Mouse (Mus musculus) layer of hippocampus, adult 8-10 months (tissue): ENCODE measurements around the gene Ankrd33b. TPM values are rescaled to one million over a fixed set of nuclear protein-coding genes. Genes with fewer than 3 reads are reported as not detected.

ENCODE experiments used
- DNase-seq, 2 experiments: peaks; one replicate each; pipeline ENCODE4 v3.0.0; 2022; ENCODE audit warnings: low spot score in 2 of 2
- total RNA-seq, 4 experiments: library from RNA; stranded (reverse); gene quantifications; 2 replicates each; pipeline ENCODE4 v1.2.4; 2022

Ankrd33b gene
- 10 to 100 TPM; 60.2 to 64.2 (median 61.8) TPM for total RNA-seq

DNA sequence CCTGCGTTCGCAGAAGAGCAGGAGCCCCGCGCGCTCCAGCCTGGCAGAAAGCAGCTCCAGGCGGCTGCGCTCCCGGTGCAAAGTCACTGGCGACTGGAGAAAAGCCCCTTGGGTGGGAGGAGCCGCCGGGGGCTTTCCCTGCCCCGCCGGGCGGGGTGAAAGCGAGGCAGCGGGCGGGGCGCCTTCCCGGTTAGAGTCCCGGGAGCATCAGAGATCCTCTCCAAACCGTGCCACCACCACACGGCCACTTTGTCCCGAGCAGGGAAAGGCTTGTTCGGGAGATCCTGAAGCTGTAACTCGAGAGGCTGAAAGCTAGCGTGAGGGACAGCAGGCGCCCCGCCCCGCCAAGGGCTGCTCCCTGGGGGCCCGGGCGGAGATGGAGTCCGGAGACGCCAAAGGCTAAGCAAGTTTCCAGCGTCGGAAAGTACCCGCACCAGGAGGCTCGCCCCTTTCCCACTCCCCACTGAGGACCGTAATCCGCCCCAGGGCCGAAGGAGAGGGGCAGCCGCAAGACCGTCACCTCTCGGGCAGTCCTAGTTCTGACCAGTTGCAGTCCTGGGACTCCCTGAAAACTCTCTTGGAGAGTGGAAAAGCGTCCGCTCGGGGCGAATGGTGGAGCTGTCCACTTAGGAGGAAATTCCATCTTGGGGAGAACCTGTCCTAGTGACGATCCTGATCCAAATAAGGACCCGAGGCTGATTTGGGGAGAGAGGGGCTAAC is at the start of gene Ankrd33b:
Gene Ankrd33b, minus strand, starts transcription at position 246 of the 720 bp plus-strand sequence.
- no peak for DNase-seq

DNA sequence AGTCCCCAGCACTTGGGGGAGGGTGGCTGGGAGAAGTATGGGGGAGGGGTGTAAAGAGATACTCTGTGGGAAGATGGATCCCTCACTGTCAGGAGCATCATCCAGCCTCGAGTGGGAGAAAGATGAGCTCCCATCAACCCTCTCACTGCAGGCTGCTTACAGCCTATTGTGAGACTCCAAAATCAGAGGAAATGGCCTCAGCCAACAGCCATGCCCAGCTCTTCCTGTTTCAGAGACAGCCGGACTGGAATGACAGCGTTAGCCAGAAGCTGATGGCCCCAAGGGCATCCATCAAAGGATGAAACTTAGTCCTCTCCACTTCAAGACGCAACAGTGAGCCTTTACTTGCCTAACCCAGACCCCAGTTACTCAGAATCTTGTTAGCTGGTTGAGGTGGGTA is 47.7 kb upstream of the Ankrd33b start:
- no peak for DNase-seq

DNA sequence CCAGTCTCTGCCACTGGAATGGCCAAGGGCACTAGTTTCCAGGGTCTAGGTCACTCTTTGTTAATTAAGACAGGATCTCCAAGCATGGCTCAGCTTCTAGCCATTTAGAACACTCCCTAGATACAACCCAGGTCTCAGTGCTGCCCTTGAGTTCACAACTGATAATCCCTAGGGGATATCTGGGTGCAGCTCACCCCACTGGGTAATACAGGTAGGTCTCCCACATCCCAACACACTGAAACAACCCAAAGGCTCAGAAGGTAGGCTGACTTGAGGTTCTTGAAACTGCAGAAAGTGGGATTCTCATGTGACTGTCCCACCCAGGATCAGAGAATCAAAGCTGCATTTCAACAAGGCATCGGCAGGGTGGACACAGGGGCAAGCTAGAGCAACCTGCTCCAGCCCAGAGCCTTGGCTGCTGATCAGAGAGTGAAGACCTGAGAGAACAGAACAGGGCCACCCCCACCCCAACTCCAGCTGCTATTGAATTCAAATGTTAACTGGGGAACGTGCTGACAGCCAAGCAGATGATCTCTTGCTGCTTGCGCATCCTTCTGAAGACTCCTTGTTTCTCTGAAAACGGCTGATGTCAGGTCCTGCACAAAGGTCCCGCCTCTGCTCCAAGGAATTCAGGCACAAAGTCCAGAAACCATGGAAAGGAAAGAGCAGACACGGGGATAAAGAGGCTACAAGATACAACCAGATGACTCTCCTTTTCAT is 46.8 kb upstream of the Ankrd33b start:
- no peak for DNase-seq

DNA sequence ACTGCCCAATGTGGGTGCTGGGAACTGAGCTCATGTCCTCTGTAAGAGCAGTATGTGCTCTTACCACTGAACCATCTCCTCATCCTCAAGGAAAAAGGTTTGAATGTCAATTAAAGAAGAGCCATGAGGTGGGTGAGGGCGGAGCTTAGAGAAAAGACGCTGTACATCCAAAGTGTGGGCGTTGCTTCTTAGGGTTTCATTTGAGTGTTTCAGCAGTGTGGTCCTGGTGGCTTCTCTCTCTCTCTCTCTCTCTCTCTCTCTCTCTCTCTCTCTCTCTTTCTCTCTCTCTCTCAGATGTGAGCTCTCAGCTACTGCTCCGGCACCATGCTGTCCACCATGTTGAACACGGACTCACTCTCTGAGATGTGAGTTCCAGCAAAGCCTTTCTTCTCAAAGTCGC is 46.1 kb upstream of the Ankrd33b start:
- DNase-seq: no peak

DNA sequence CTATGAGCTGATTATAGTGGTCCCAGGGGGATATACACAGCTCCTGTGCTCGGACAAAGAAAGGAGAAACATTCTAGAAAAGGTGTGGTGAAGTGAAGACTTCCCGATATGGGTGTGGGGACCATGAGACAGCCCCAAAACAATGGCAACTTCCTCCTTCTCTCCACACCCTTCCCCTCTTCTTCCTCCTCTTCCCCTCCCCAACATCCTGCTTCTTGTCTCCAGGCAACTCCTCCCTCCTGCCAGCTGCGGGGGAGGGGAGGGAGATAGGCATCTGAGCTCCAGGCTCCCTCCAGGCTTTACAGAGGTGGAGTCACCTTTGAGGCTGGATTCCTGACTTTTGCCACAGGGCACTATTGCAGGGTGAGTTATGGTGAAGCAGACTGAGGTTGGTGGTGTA is 45.4 kb upstream of the Ankrd33b start:
- no peak for DNase-seq

DNA sequence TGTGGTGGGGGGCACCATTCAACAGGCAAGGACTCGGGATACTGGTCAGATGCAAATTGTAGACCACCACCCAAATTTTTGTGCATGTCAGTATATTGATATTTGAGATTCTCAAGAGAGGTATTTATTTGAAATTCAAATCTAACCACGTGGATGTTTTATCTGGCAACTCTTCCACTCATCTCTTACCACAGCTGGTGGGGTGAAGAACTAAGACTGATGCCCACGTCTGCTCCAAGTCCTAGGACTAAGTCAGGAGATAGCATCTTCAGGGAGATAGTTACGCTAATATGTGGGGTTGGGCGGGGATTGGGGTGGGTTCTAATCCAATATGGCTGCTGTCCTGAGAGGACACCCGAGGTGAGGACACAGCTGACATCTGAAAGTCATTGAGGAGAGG is 44.9 kb upstream of the Ankrd33b start:
- no peak for DNase-seq

DNA sequence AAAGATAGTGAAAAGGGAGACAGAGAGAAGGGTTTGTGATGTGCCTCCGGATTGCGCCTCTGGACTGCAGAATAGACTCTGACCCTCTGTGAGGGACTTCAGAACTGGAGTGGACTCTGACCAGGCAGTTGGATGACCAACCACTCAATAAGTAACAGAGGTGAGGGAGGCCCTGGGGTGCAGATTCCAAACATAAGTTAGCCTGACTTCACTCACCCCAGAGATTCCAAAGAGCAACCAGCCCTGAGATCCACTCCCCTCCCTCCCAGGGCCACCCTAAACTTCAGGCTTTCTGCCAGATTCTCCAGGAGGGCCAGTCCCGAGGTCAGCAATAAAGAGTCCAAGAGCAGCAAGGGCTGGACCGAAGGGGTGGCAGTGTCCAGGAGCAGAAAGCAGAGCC is 40.0 kb upstream of the Ankrd33b start:
- no peak for DNase-seq

DNA sequence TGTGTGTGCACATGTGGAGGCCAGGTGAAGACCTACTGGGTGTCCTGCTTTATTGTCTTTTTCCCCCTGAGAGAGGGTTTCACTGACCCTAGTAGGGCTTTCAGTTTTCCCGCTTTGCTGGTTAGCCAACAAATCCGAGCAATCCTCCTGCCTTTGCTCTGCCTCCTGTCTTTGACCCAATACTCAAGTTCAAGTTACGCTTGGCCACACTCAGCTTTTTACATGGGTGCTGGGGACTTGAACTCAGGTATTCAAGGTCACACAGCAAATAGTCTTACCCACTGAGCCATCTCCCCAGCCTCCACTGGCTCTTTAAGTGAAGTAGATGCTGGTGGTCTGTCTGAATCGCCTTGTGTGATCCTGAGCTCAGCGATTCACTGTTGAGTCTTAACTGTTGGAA is 39.4 kb upstream of the Ankrd33b start:
- DNase-seq: no peak

DNA sequence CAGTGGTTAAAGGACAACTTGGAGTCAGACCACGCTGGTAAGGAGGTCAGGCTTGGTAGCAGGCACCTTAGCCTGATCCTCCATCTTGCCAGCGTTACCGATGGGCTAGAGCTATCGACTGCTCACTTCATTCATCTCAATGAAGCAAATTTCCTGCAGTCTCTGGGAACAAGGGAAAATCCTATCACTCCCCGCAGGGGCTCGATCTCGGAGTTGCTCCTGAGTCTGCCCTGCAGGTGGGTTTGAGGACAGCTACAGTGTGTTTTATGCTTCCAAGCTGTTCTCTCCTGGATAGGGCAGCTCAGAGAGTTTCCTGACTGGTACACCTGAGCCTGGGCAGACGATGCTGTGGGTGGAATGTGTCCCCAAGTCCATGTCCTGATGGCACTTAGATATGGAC is 36.8 kb upstream of the Ankrd33b start:
- DNase-seq: no peak

DNA sequence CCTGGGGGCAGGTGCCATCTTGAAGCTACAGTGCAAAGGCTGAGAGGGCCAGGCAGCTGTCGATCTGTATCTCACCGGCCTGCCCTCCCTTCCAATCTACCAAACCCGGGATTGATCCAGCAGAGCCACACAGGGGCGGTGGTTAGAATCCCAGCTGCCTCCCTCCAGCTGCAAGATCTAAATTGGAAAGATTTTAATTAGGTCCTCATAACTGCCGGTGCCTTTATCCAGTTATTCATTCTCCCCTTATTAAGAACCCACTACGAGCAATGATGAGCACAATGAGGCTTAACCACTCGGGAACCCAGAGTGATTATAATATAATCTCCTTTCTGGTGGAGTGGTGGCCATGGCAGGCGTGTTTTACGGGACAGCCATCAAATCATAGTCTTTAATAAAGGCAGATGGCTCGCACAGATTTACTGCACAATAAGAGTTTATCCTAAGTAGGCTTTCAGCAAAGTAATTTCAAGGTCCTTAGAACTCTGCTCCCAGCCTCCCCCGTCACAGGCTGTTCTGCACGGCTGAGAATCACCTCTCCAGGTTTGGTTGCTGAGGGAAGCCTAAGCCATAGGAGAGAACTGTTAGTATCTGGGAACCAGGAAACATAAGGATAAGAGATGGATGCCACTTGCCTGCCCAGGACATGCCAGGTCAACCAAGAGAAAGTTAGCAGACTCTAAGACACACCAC is 34.8 kb upstream of the Ankrd33b start:
- no peak for DNase-seq

DNA sequence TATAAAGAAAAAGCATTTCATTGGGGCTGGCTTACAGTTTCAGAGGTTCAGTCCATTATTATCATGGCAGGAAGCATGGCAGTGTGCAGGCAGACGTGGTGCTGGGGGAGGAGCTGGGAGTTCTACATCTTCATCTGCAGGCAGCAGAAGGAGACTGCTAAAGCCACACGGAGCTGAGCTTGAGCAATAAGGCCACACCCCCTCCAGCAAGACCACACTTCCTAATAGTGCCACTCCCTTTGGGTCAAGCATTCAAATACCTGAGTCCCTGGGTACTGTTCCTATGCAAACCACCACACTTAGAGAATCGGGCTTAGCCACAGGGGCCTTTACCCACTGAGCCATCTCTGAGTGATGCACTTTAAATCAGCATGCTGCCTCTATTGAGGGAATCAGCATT is 33.4 kb upstream of the Ankrd33b start:
- DNase-seq: no peak

DNA sequence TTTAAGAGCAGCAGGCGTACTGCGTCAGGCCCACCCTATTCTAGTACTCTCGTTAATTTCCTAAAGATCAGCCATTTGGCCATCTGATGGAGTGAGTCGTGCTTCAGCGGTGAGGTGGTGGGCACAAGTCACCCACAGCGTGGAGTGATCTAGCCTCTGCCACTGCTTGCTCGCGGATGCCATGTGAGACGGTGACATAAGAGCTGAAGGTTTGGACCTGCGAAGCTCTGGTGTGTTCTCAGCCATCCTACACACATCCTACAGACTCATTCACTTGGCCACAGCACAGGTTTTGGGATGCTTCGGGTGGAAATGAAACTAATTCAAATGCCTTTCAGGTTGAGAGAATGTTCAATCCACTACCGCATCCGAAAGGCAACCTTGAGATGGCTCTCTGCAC is 31.2 kb upstream of the Ankrd33b start:
- DNase-seq: peak in 1 of 2 experiments; percentile 50

DNA sequence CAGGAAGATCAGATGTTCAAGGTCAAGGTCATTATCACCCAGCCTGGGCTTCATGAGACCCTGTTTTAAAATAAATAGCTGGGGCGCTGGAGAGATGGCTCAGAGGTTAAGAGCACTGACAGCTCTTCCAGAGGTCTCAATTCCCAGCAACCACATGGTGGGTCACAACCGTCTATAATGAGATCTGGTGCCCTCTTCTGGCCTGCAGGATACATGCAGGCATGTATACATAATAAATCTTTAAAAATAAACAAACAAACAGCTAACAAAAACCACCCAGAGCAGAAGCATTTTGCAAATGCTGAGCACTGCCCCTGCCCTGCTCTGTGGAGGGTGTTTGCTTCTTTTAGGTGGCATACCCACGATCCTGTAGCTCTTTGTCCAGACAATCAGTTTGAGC is 29.9 kb upstream of the Ankrd33b start:
- no peak for DNase-seq

DNA sequence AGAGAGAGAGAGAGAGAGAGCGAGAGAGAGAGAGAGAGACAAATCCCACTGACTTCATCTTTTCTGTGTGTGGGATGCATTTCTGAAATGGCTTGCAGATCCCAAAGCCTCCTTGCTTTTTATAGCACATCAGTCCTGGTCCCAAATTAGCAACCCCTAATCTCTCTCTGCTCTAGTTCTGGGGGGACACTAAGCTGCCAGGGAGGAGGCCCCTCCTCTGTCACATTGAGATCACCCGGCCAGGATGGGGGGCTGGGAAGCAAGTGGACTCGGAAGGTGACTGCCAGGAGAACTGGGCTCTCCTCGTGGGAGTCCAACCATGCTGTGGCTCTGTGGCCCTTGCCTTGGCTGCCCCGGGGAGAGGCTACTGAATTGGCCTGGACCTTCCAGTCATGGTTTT is 29.2 kb upstream of the Ankrd33b start:
- no peak for DNase-seq

DNA sequence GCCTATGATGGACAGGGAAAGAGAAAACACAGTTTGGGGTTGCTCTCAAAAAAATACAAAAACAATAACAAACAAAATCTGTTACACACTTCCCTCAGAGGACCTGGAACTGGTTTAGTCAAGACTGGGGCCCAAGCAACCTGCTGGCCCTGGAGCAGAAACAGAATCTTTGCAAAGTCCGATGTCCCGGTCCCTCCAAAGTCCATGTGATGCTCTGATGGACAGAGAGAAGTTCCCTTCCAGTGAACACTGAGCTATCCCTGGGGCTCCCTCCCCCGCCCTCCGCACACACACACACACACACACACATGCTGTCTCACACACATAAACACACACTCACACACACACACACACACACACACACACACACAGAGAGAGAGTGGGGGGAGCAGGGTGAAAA is 28.5 kb upstream of the Ankrd33b start:
- no peak for DNase-seq

DNA sequence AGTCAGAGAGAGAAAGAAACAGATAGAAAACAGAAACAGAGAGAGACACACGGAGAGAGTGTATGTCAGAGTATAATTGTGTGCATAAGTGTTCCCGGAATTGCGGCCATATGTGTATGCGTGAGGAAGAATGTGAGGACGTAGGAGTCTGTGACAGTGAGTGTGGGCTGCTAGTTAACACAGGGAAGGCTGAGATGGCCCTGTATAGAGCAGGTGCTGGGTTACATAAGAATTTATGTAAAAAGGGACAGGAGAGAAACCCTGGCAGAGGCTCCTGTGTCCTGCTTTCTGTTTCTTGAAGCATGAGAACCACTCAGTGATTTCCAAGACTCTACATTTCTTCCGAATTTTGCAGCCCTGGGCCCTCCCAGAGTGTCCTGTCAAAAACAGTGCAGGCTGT is 25.9 kb upstream of the Ankrd33b start:
- peak; percentile 63 to 68 for DNase-seq

DNA sequence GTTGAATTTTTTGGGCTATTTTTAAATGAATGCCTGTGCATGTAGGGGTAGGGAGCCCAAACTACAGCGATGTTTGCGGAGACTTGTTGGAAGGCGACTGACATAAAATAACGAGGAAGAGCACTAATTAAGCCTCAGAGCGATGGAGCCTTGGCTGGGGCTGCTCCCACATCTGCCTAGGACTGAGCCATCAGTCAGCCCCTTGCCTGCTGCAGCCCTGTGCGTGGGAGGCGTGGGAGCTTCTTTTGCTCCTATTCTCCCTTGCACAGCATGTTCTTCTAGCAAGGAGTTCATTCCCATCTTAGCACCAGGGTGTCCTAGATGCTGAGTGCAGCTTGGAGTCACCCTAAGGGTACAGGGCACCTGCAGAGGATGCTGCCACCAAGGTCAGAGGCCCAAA is 25.2 kb upstream of the Ankrd33b start:
- DNase-seq: no peak

DNA sequence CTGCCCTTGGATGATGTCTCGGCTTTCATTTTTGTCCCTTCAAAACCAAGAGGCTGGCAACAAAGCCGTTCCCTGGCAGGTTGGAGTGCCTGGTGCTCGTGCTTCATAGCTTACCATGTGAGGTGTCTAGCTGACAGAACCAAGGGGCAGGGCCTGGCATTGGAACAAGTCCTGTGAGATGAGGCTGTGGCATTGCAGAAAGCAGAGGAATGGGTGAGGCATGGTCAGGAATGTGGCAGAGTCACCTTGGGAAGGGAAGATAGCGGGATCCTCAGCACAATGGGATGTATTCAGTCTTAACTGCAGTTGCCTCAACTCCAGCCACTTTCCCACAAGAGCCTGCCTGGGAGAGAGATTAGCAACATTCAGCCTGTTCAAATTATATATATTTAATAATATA is 24.6 kb upstream of the Ankrd33b start:
- DNase-seq: no peak

DNA sequence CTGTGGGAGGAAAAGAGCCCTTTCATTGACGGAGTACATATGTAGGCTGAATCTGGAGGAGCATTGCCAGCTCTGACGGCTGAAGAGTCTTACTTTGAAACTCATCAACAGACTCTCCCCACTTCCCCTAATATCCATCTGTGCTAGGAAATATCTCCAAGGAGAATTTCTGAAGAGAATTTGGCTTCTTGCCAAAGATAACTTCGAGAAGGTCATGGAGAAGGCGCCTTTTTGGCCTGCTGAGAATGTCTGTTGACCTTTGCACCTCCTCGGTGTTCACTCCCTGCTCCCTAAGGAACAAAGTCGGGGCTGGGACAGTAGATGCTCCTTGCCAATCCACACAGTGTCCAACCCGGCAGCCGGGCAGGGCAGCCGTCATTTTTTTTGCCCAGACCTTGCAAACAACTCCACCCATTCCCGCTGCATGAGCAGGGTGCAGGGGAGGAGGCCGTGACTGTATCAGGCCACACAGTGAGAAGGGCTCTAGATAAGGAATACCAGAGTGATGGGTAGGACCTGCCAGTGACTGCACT is 14.5 kb upstream of the Ankrd33b start:
- DNase-seq: no peak

DNA sequence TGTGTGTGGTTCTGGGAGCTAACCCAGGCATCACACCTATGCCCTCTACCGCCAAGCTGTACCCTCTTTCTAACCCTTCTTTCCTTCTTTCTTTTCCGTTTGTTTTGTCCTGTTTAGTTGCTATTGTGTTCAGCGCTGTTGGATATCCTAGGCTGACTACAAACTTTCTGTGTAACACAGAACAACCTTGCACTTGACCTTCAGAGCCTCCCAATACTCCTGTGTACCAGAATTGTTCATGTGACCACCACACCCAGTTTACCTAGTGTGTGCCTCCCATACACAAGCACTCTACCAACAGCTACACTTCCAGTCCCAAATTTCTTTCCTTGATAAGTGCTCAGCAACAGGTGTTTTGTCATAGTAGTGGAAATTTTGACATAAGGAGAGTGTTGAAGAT is 11.9 kb upstream of the Ankrd33b start:
- no peak for DNase-seq

DNA sequence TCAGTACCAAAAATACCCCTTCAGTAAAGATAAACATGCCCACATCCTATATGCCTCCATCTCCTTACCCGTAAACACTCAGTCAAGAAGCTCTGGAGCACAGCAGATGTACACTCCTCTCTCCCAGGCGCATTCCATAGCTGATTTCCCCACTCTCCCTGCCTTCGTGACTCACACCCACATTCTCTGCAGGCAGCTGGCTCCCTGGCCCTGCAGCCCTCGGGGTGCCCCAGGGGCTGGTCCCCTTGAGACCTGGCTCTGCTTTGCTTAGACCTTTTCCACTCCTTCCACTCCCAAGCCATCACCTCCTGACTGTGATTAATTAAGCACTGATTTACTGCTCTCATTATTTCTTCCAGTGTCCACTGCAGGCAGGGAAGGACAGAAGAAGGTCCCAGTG is 7.7 kb upstream of the Ankrd33b start:
- no peak for DNase-seq

DNA sequence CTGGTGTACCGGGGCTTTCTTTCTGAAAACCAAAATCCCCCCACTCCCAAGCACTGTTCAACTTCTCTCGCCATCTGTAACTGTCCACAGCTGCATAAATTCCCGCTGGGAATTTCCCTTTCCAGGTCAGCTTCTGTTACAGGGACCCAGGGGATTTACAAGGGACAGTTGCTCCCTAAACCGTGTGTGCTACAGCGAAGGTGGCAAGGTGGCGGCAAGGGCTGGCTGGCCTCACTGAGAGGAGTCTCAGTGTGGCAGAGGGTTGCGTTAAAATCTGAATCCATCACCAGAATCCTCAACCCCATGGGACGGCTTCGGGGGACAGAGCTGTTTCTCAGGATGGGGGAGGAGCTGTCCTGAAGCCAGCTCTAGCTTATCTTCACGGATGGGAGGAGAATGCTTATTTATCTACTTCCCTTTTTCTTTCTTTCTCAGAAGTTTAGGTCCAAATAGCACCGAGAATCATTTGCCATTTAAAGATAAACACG is 1.6 kb upstream of the Ankrd33b start:
- no peak for DNase-seq
